Mouse (Mus musculus) induced T-regulatory cell, adult 2 months (primary cell): ENCODE results near the gene G6pc2.
A peak's percentile ranks its signal among the peaks of the same experiment; 100 is the strongest.

Source experiments
- DNase-seq: peaks from one replicate; pipeline ENCODE4 v3.0.0-alpha.2; 2012; ENCODE audit warnings: low read depth

Gene G6pc2

GRCm38 (mm10) chr2:69239315-69239714, 28.4 kb downstream of the G6pc2 start:
- no peak for DNase-seq

DNA sequence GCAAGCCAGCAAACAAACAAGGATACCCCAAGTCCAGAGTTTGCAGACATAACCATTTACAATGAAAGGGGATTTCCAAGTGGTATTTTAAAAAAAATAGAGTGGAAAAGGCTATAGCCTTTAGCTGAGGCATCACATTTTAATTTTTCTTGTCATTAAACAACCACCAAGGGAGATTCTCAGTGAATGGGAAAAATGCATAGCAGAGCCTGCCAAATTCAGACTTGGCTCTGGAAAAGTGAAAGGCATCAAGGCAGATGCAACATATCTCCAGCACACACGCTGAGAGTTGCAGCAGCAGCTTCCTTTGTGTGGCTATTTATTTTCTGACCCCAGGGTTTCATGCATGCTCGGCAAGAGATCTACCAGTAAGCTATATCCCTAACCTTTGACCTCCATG, 34.1 kb downstream of the G6pc2 start:
- no peak for DNase-seq

GRCm38 (mm10) chr2:69247081-69247480, 36.2 kb downstream of the G6pc2 start:
- DNase-seq: no peak

- no peak for DNase-seq
These were observed 37.4 kb downstream of the G6pc2 start for GRCm38 (mm10) chr2:69248221-69248755.

DNA sequence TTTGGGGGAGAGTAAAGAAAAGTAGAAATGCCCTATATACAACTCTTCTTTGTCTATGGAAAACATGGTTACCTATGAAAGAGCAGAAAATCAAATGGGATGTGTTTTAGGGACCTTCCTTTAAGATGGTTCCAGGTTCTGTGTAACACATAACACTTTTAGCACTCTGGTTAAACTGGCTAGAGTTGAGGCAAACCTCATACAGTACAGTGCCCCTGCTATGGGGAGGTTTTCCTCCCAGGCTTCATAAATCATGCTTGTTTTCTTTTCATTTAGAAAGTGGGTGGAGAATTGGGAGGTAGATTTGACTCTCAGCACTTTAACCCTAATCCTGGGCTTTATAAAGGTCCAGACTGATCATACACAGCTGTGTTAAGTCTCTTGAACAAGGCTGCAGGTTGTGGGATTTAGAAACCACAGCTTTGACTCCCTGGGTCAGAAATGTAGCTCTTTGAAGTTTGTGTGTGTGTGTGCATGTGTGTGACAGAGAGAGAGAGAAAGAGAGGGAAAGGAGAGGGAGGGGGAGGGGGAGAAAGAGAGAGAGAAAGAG, 53.3 kb downstream of the G6pc2 start:
- no peak for DNase-seq

DNA sequence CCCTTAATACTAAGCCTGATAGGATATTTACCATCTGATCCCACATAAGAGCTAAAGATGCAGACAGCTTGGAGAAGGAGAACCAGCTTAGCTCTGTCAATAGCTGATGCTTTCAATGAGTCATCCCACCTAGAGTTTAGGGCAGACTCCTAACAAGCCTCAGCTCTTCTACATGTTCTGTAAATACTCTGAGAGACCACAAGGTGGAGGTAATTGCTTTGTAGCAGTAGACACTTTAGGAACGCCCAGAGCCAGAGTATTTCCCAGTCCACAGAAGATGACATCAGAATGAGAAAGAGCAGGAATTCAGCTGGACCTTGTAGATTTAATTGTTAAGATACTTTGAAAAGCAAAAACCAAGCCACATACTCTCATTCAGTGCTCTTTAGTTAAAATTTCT, 65.0 kb downstream of the G6pc2 start:
- peak; percentile 3 for DNase-seq
